19 mouse cellular contexts compared by ENCODE assay signal in the genomic region with DNA sequence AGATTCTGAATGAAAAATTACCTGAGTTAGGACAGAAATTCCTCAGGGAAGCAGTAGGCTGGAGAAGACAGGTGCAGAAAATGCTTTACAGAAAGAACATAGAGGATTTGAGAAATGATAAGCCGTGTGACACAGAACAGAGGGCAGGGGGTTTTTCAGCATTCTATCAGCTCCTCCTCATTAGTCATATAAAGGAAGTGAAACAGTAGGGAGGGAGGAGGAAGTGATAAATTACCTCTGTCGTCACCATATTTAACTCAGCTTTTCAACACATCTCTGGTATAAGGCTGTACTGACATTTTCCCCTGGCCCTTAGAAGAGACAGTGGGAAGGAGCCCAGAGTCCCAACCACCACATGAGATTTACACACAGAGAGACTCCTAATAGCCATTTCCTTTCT.
DNase-seq lines count a peak whose midpoint lies in the region; ATAC-seq and TF ChIP-seq lines count a peak whose summit lies in the region.
"Had no signal": no experiment of that assay in that cellular context is flagged by ENCODE, and none has a peak within 500 bp of the region (broad histone marks: within the 10 kb centered on the region; RNA-seq: fewer than 3 reads in every experiment).

No protein-coding gene starts in this region.

- no peak for TF ChIP-seq CTCF in lung, postnatal 0 days (IDR thresholded peaks at IDR 0.05)
- TF ChIP-seq CTCF in intestine, postnatal 0 days (IDR thresholded peaks at IDR 0.05; ENCODE audit: low read depth): no peak

- H3K9me3 ChIP-seq in lung, postnatal 0 days (ENCODE audit: low read length): no peaks in the 10 kb centered on the region
- no peaks in the 10 kb centered on the region for H3K9me3 ChIP-seq in intestine, postnatal 0 days (ENCODE audit: control insufficient read depth)
- H3K9me3 ChIP-seq: embryonic facial prominence, embryonic 13.5 days; forebrain, embryonic 12.5 days; hindbrain, embryonic 15.5 days had no signal

- H3K36me3 ChIP-seq in lung, postnatal 0 days (ENCODE audit: insufficient read depth, low read length): no peaks in the 10 kb centered on the region
- no peaks in the 10 kb centered on the region for H3K36me3 ChIP-seq in intestine, postnatal 0 days (ENCODE audit: control insufficient read depth, insufficient read depth)
- H3K36me3 ChIP-seq: embryonic facial prominence, embryonic 13.5 days; forebrain, embryonic 12.5 days; heart, embryonic 12.5 days; hindbrain, embryonic 15.5 days had no signal

- H3K4me1 ChIP-seq in lung, postnatal 0 days (ENCODE audit: insufficient read depth, low read depth, low read length): no peaks in the 10 kb centered on the region
- no peaks in the 10 kb centered on the region for H3K4me1 ChIP-seq in intestine, postnatal 0 days (replicated peaks; ENCODE audit: control insufficient read depth, insufficient read depth, low read length)
- H3K4me1 ChIP-seq: embryonic facial prominence, embryonic 13.5 days; forebrain, embryonic 12.5 days; heart, embryonic 12.5 days; hindbrain, embryonic 15.5 days had no signal

- H3K4me3 ChIP-seq in lung, postnatal 0 days (ENCODE audit: low read depth, low read length): no peak overlapping the region
- H3K4me3 ChIP-seq in intestine, postnatal 0 days (ENCODE audit: low read depth, low read length): no peak overlapping the region
- H3K4me3 ChIP-seq: embryonic facial prominence, embryonic 13.5 days; forebrain, embryonic 12.5 days; heart, embryonic 12.5 days; hindbrain, embryonic 15.5 days had no signal

- no peaks in the 10 kb centered on the region for H3K27me3 ChIP-seq in lung, postnatal 0 days (replicated peaks; ENCODE audit: insufficient read depth, low read length)
- no peaks in the 10 kb centered on the region for H3K27me3 ChIP-seq in intestine, postnatal 0 days (replicated peaks; ENCODE audit: control insufficient read depth, insufficient read depth, low read length)
- H3K27me3 ChIP-seq: embryonic facial prominence, embryonic 13.5 days; forebrain, embryonic 12.5 days; heart, embryonic 12.5 days; hindbrain, embryonic 15.5 days had no signal

- no peak overlapping the region for H3K9ac ChIP-seq in lung, postnatal 0 days (replicated peaks; ENCODE audit: low read depth)
- no peak overlapping the region for H3K9ac ChIP-seq in intestine, postnatal 0 days (ENCODE audit: low read depth, low read length)
- H3K9ac ChIP-seq: embryonic facial prominence, embryonic 13.5 days; forebrain, embryonic 12.5 days; heart, embryonic 12.5 days; hindbrain, embryonic 15.5 days had no signal

- WGBS in lung, postnatal 0 days: 27% methylated on average over 2 of the region's 2 CpGs
- 62% methylated on average over 2 of the region's 2 CpGs for WGBS in intestine, postnatal 0 days

- peak; percentile 65 for DNase-seq in A20 (ENCODE audit: low read depth, low spot score)
- no peak for DNase-seq in lung, postnatal 0 days (ENCODE audit: low spot score)
- DNase-seq: adrenal gland, postnatal 14 days; cerebellum, adult 18-20 months; cerebellum, postnatal 10 days; gastrocnemius, postnatal 14 days; heart, postnatal 36 days had no signal

- no peak for TF ChIP-seq EP300 in lung, postnatal 0 days (IDR thresholded peaks at IDR 0.05)

- no peak overlapping the region for H3K27ac ChIP-seq in lung, postnatal 0 days (ENCODE audit: low read length)
- H3K27ac ChIP-seq in intestine, postnatal 0 days (ENCODE audit: low read depth, low read length): no peak overlapping the region
- H3K27ac ChIP-seq: embryonic facial prominence, embryonic 13.5 days; forebrain, embryonic 12.5 days; hindbrain, embryonic 15.5 days had no signal

- no peak overlapping the region for H3K4me2 ChIP-seq in lung, postnatal 0 days (replicated peaks; ENCODE audit: low read depth, low read length)
- no peak overlapping the region for H3K4me2 ChIP-seq in intestine, postnatal 0 days (replicated peaks; ENCODE audit: low read depth)
- H3K4me2 ChIP-seq: embryonic facial prominence, embryonic 13.5 days; forebrain, embryonic 12.5 days; heart, embryonic 12.5 days; hindbrain, embryonic 15.5 days had no signal

- ATAC-seq in CD4-positive, CD25-positive, alpha-beta regulatory T cell, adult 4 months: peak; percentile 53
- peak; percentile 96 for ATAC-seq in granulocyte monocyte progenitor cell, adult 5-6 weeks (replicated peaks; ENCODE audit: poor library complexity, severe bottlenecking)
- ATAC-seq in monocyte, adult 5-6 weeks (replicated peaks; ENCODE audit: insufficient number of reproducible peaks, low FRiP score, low TSS enrichment, poor library complexity, severe bottlenecking): 0 out of 2 replicates have a peak, but pooled peaks have one; percentile 22
- ATAC-seq in lung, postnatal 0 days: no peak
- ATAC-seq in intestine, postnatal 0 days: no peak
- no peak for ATAC-seq in megakaryocyte-erythroid progenitor cell, adult 5-6 weeks (replicated peaks; ENCODE audit: low FRiP score, low TSS enrichment, poor library complexity, severe bottlenecking)
- ATAC-seq: activated CD4-positive, CD25-positive, alpha-beta regulatory T cell, adult 4 months; forebrain, embryonic 16.5 days; Patski had no signal

Comparison
In these comparisons a context has a peak if more than half of its experiments do, and no peak if none do; other contexts are left out.
1. ATAC-seq: peak in CD4-positive, CD25-positive, alpha-beta regulatory T cell, adult 4 months (single experiment), granulocyte monocyte progenitor cell, adult 5-6 weeks (single experiment) and monocyte, adult 5-6 weeks (single experiment); none in lung, postnatal 0 days (single experiment), intestine, postnatal 0 days (single experiment) and megakaryocyte-erythroid progenitor cell, adult 5-6 weeks (single experiment).